Comparison of ENCODE assay signal across 11 mouse cellular contexts in the genomic region with DNA sequence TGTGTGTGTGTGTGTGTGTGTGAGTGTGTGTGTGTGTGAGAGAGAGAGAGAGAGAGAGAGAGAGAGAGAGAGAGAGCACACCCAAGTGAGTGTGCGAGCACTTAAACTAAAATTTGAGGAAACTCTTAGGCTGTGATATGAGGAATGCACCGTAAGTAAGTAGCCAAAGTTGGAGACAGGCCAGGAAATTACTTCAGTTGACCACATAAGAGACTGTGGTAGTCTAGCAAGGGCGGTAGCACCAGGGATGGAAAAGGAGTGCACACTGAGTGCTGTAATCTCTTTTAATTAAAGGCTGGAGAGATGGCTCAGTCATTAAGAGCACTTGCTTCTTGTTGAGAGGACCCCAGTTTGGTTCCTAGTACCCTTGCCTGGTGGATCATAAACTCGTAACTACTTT. TPM values are rescaled to one million over a fixed set of nuclear protein-coding genes. Genes with fewer than 3 reads are reported as not detected.
DNase-seq lines count a peak whose midpoint lies in the region; ATAC-seq lines count a peak whose summit lies in the region.
"Had no signal": no experiment of that assay in that cellular context is flagged by ENCODE, and none has a peak within 500 bp of the region (broad histone marks: within the 10 kb centered on the region; RNA-seq: fewer than 3 reads in every experiment).

No protein-coding gene starts in this region.

- H3K27ac ChIP-seq in heart, embryonic 11.5 days (ENCODE audit: low read depth, low read length): no peak overlapping the region
- no peak overlapping the region for H3K27ac ChIP-seq in lung, embryonic 16.5 days (ENCODE audit: low read length)
- H3K27ac ChIP-seq in midbrain, embryonic 16.5 days (ENCODE audit: low read length): no peak overlapping the region
- H3K27ac ChIP-seq: left cerebral cortex, adult 2 months had no signal

- peaks cover 21% of the 10 kb centered on the region for H3K4me1 ChIP-seq in heart, embryonic 11.5 days (ENCODE audit: control insufficient read depth, insufficient read depth, low read length)
- peaks cover 17% of the 10 kb centered on the region for H3K4me1 ChIP-seq in lung, embryonic 16.5 days (replicated peaks; ENCODE audit: control insufficient read depth, insufficient read depth, low read length)
- peaks cover 20% of the 10 kb centered on the region for H3K4me1 ChIP-seq in midbrain, embryonic 16.5 days (ENCODE audit: control insufficient read depth, insufficient read depth, low read length)

- no peak overlapping the region for H3K9ac ChIP-seq in heart, embryonic 11.5 days (ENCODE audit: low read depth, low read length)
- H3K9ac ChIP-seq in lung, embryonic 16.5 days (ENCODE audit: low read length): no peak overlapping the region
- no peak overlapping the region for H3K9ac ChIP-seq in midbrain, embryonic 16.5 days (ENCODE audit: low read depth, low read length)

- 68% methylated on average over 4 of the region's 4 CpGs for WGBS in heart, embryonic 11.5 days (ENCODE audit: insufficient replicate concordance)
- 37% methylated on average over 4 of the region's 4 CpGs for WGBS in lung, embryonic 16.5 days
- 85% methylated on average over 4 of the region's 4 CpGs for WGBS in midbrain, embryonic 16.5 days

- no peaks in the 10 kb centered on the region for H3K9me3 ChIP-seq in heart, embryonic 11.5 days (replicated peaks; ENCODE audit: control insufficient read depth, low read length)
- no peaks in the 10 kb centered on the region for H3K9me3 ChIP-seq in lung, embryonic 16.5 days (ENCODE audit: control insufficient read depth, low read length)
- H3K9me3 ChIP-seq in midbrain, embryonic 16.5 days (replicated peaks; ENCODE audit: control insufficient read depth, low read length, poor library complexity, severe bottlenecking): no peaks in the 10 kb centered on the region

- H3K4me3 ChIP-seq in heart, embryonic 11.5 days (ENCODE audit: low read depth, low read length): no peak overlapping the region
- H3K4me3 ChIP-seq in lung, embryonic 16.5 days (ENCODE audit: low read length): no peak overlapping the region
- no peak overlapping the region for H3K4me3 ChIP-seq in midbrain, embryonic 16.5 days (ENCODE audit: low read depth, low read length)
- H3K4me3 ChIP-seq: left cerebral cortex, adult 2 months had no signal

- peak; percentile 92 for DNase-seq in heart, adult 11 months
- DNase-seq in 3T3-L1 (ENCODE audit: low read depth, low spot score): peak; percentile 80
- DNase-seq in brain, adult 2 months (ENCODE audit: low read depth, low spot score): peak; percentile 37
- DNase-seq in urinary bladder, postnatal 36 days (ENCODE audit: low spot score in 2 of 2): no peak
- no peak for DNase-seq in urinary bladder, postnatal 4 days (ENCODE audit: low spot score in 2 of 2)

- H3K4me2 ChIP-seq in heart, embryonic 11.5 days: no peak overlapping the region
- no peak overlapping the region for H3K4me2 ChIP-seq in lung, embryonic 16.5 days (ENCODE audit: low read depth, low read length)
- H3K4me2 ChIP-seq in midbrain, embryonic 16.5 days (ENCODE audit: low read length): no peak overlapping the region

- H3K27me3 ChIP-seq in heart, embryonic 11.5 days (ENCODE audit: control insufficient read depth, insufficient read depth, low read length): no peaks in the 10 kb centered on the region
- H3K27me3 ChIP-seq in lung, embryonic 16.5 days (ENCODE audit: control insufficient read depth, insufficient read depth, low read depth, low read length): no peaks in the 10 kb centered on the region
- no peaks in the 10 kb centered on the region for H3K27me3 ChIP-seq in midbrain, embryonic 16.5 days (ENCODE audit: control insufficient read depth, insufficient read depth, low read depth, low read length)

- no peak for ATAC-seq in heart, embryonic 11.5 days (replicated peaks; ENCODE audit: insufficient number of reproducible peaks, low FRiP score, low TSS enrichment)
- ATAC-seq in lung, embryonic 16.5 days (ENCODE audit: low read depth): peak; percentile 41; the same call in 1 of the 2 replicates
- ATAC-seq in midbrain, embryonic 16.5 days: no peak
- ATAC-seq: intestine, embryonic 16.5 days had no signal

- no peaks in the 10 kb centered on the region for H3K36me3 ChIP-seq in heart, embryonic 11.5 days (ENCODE audit: control insufficient read depth, insufficient read depth, low read length)
- H3K36me3 ChIP-seq in lung, embryonic 16.5 days (ENCODE audit: control insufficient read depth, insufficient read depth, low read length): no peaks in the 10 kb centered on the region
- no peaks in the 10 kb centered on the region for H3K36me3 ChIP-seq in midbrain, embryonic 16.5 days (ENCODE audit: control insufficient read depth, insufficient read depth, low read length)

RNA-seq across cellular contexts. Expression of a gene that starts 2.8 kb away (rescaled TPM):
- not detected in 2 replicates for polyA plus RNA-seq in heart, embryonic 11.5 days (2014; fragmentation: Nextera tagmentation; extraction: Ambion mirVana)
- not detected in 2 replicates for polyA plus RNA-seq in lung, embryonic 16.5 days (2015; fragmentation: Nextera tagmentation; extraction: Ambion mirVana)
- not detected in 2 replicates for polyA plus RNA-seq in midbrain, embryonic 16.5 days (2015; fragmentation: Nextera tagmentation; extraction: Ambion mirVana)
- polyA plus RNA-seq: intestine, embryonic 16.5 days; testis, adult 2 months had no signal

RNA-seq across cellular contexts. Expression of a gene that starts 47.2 kb away (rescaled TPM):
- 92.0 and 108 TPM in 2 replicates for polyA plus RNA-seq in heart, embryonic 11.5 days (2014; fragmentation: Nextera tagmentation; extraction: Ambion mirVana)
- 104 and 121 TPM in 2 replicates for polyA plus RNA-seq in lung, embryonic 16.5 days (2015; fragmentation: Nextera tagmentation; extraction: Ambion mirVana)
- 213 and 227 TPM in 2 replicates for polyA plus RNA-seq in midbrain, embryonic 16.5 days (2015; fragmentation: Nextera tagmentation; extraction: Ambion mirVana)

RNA-seq across cellular contexts. Expression of a gene that starts 47.2 kb away (rescaled TPM):
- polyA plus RNA-seq in heart, embryonic 11.5 days (2014; fragmentation: Nextera tagmentation; extraction: Ambion mirVana): 114 and 120 TPM in 2 replicates
- polyA plus RNA-seq in lung, embryonic 16.5 days (2015; fragmentation: Nextera tagmentation; extraction: Ambion mirVana): 133 and 146 TPM in 2 replicates
- polyA plus RNA-seq in midbrain, embryonic 16.5 days (2015; fragmentation: Nextera tagmentation; extraction: Ambion mirVana): 186 and 206 TPM in 2 replicates

RNA-seq across cellular contexts. Expression of a gene that starts 54.1 kb away (rescaled TPM):
- polyA plus RNA-seq in heart, embryonic 11.5 days (2014; fragmentation: Nextera tagmentation; extraction: Ambion mirVana): 91.0 and 94.9 TPM in 2 replicates
- polyA plus RNA-seq in lung, embryonic 16.5 days (2015; fragmentation: Nextera tagmentation; extraction: Ambion mirVana): 139 and 148 TPM in 2 replicates
- polyA plus RNA-seq in midbrain, embryonic 16.5 days (2015; fragmentation: Nextera tagmentation; extraction: Ambion mirVana): 44.2 and 46.0 TPM in 2 replicates

Comparison
In these comparisons a context has a peak if more than half of its experiments do, and no peak if none do; other contexts are left out.
1. DNase-seq: peak in heart, adult 11 months (single experiment), 3T3-L1 (single experiment) and brain, adult 2 months (single experiment); none in urinary bladder, postnatal 36 days (0 of 2) and urinary bladder, postnatal 4 days (0 of 2).